Mouse (Mus musculus) c-Kit-positive CD71-negative TER-119-negative erythroid progenitor cells, embryonic 14.5 days (primary cell): ENCODE measurements around the gene Mxd1.

Experiments
- DNase-seq: peaks from one replicate; pipeline ENCODE4 v3.0.0-alpha.2; 2013; ENCODE audit warnings: low read depth

Mxd1 gene

DNA sequence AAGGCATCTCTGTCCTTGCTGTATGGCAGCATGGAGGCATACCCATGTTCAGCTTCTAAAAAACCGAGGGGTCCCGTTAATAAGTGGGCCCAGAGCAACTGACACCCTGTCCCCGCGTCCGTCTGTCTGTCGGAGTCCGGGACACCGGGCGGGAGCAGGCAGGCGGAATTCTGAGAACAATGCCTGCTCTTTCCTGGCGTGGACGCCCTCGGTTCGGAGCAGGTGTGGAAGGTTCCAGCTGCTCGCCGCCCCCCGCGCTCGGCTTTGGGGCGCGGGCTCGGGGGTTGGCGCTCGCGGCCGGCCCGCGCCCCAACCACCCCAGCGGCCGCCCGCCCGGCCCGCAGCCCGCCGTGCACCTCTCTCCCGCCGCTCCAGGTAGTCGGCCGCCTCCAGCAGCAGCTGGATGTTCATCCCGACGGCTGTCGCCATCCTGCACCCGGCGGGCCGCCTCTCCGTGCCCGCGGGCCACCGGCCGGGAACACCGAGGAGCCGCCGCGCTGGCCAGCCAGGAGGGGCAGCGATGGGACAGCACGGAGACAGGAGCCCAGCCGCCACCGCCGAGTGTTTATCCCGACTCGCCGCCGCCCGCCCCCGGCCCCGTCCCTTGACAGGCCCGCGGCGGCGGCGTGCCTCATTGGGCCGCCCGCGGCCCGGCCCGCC is at the start of gene Mxd1:
Mxd1 (minus strand) TSS at position 582 of the 660 bp plus-strand sequence.
- DNase-seq = no peak

DNA sequence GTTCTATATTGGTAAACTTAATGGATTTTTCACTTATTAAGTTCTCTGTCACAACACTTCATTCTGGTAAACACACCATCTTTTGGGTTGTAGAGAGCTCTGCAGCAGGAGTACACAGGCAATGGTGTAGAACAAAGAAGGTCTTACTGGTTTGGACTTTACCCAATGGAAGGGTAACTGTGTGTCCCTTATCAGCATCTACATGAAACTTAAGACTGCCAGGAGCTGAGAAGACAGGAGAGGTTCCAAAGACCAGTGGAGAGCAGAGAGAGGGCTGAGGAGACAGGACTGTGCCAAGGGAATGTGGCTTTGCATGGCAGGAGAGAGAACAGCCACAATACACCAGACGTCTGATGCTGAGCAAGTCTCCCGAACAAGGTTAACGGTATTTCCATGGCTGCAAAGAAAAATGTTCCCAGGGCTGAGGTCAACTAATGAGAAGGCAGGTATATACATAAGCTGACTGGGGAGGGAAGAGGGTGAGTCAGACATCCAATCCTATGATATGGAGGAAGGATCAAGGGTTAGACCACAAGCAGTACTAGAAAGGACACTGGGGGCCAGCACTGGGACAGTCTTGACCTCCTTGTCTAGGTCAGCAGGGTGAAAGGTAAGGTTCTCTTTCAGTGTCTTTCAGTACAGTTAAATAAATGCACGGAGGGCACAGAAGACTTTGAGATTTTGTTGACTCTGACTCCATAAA is 39.3 kb upstream of the Mxd1 start:
- no peak for DNase-seq

DNA sequence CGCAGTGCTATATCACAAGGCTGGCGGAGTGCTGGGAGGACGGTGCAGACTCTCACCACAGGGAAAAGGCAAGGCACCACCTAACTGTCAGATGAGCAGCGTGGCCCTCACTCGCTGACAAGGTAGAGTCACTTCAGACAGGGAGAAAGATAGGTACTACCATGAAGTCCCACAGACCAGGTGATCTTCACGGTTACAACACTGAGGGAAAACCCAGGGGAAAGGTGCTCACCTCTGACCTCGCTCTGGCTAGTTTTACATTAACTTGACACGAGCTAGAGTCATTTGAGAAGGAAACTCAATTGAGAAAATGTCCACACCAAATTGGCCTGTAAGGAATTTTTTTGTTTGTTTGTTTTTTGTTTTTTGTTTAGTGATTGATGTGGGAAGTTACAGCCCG is 33.6 kb upstream of the Mxd1 start:
- DNase-seq = no peak

DNA sequence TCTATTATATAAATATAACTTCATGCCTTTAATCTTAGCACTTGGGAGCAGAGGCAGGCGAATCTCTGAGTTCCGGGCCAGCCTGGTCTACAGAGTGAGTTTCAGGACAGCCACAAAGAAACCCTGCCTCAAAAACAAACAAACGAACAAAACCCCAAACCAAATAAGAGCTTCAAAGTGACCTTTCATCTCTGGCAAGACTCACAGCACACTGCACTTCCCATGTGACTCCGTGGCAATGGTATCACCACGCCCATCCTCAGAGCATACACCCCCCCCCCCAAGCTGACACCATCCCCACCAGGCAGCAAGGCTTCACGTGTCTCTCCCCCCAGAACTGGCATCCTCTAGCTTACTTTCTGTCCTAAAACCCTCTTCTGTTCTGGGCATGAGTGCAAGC is 28.9 kb upstream of the Mxd1 start:
- DNase-seq = no peak

DNA sequence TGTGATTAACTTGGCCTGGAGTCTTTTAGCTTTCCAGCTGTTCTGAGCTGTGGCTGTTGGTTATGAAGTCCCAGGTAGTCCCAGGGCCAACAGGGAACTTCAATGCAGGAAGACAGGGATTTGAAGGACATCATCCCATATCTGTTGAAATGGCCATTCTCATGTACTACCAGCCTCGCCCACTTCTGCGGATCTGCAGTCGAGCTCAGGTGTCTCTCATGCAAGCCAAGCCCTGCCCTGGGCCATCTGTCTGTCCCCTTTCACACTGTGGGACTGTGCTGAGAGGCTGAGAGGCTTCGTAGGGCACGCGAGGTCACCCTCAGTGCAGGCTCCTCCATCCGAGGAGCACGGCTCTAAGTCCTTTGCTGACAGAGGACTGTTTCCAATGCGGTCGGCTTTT is 27.3 kb upstream of the Mxd1 start:
- no peak for DNase-seq

DNA sequence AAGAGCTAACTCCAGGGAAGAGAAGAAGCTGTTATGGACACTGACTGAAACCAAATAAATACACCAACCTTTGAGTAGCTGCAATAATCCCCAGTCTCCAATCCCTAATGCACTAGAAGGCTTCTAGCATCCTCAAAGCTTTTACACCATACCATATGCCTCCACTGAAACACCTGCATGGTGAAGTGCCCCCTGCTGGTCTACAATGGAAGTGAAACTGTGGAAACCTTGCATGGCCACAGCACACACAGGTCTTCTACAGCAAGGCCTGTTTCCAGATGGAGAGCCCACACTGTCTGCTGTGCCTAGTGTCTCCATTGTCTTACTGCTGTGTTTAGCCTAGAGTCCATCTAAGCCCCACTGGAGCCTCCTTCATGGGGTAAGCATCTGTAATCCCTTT is 25.5 kb upstream of the Mxd1 start:
- DNase-seq = peak; percentile 75

DNA sequence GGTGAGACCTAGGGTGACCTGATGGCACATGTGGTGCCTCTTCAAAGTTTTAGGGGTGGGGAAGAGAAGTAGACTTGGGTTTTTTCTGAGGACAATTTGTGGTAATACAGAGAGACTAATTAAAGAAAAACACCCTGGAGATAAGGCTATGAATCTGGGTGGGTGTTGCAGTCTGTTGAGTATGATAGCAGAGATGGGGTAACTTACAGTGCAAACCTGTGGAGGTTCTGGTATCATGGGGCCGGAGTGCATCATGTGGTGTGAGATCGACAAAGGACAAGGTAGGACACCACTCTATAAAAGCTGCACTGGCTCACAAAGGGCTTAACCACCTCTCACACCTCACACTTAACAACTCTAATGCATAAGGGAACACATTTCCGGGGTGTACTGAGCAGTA is 20.7 kb upstream of the Mxd1 start:
- no peak for DNase-seq

DNA sequence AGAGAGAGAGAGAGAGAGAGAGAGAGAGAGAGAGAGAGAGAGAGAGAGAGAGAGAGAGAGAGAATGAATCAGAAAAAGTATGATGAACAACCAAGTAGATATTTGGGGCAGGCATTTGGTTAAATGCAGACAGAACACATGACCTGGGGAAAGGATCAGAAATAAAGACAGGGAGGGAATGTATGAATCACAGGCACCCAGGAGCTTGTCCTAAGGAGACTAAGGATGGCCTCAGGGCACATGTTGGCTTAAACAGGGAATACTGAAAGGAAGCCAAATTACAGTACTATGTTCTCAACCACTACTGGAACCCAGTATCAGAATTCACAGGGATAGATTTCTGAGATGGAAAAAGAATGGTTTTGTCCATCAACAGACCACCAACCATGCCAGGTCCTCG is 18.0 kb upstream of the Mxd1 start:
- DNase-seq = no peak

DNA sequence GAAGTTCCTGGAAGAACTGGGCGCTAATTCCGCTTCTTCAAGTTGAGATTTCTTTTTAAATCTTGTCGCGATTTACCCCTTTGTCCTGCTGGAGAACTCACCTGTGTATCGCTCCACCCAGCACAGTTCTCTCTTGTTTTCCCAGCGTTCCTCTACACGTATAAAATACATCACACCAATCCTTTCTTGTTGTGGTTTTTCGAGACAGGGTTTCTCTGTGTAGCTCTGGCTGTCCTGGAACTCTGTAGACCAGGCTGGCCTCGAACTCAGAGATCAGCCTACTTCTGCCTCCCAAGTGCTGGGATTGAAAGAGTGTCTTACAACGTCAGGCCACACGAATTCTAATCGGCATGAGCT is 15.7 kb upstream of the Mxd1 start:
- DNase-seq = no peak

DNA sequence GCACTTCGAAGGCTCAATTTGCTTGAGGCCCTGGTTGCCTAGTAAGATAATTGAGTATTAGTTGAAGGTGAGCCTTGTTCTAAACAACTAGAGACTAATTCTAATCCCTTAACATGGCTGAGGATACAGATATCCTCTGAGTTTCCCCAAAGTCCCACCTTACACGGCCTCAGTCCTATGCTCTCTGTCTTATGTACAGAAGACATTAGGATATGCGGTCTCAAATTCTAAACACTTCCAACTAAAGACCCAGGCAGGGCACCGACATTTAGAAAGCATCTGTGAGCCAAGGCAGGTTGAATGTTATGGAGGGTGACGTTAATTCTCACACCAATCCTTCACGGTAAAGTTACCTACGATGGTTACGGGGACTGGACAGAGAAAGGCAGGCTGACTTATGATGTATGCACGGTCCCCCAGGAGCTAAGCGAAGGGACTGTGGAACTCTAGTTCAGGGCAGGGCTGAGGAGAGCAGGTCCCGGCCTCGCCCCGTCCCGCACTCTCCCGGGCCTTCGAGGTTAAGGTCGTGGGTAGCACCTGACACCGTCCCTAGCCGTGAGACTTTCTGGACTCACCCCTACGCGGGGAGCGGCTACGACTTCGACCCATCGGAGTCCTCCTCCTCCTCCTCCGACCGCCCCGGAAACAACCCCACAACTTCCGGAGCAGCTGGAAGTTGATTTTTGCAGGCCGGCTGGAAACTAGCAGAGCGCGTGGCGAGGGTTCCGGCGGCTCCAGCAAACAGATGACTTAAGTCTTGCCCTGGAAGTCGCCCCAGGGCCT is 15.1 kb upstream of the Mxd1 start, which contains the start of gene Snrnp27:
Snrnp27 (minus strand) TSS at position 651 of the 783 bp plus-strand sequence.
- DNase-seq = peak; percentile 93

DNA sequence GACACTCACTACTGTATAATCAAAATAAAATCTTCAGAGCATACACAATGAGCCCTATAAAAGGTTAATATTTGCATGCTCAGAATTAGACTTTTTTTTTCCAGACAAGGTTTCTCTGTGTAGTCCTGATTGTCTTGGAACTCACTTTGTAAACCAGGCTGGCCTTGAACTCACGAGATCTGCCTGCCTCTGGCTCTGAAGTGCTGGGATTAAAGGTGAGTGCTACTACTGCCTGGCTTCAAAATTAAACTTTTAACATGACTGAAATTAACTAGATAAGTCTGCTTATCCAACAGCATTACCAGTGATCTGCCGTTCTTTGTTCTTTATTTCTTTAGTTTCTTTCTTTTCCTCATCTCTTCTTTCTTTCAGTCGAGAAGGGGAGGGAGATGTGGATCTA is 12.3 kb upstream of the Mxd1 start:
- DNase-seq = no peak

DNA sequence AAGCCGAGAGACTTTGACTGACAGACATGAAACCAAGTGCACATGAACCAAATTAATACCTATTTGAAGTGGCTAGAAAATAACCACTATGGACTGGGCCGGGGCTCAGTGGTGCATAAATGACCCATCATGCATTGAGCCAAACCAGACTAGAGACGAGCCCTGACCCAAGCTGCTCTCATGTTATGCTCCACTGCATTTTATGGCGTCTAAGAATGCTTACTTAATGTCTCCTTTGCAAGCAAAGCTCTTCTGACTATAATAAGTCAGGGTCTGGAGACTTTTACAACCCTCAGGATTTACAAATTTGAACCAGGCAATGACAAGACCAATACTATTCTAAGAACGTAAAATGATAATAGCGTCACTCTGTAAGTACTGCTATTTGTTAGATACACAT is 9.4 kb upstream of the Mxd1 start:
- DNase-seq = no peak

DNA sequence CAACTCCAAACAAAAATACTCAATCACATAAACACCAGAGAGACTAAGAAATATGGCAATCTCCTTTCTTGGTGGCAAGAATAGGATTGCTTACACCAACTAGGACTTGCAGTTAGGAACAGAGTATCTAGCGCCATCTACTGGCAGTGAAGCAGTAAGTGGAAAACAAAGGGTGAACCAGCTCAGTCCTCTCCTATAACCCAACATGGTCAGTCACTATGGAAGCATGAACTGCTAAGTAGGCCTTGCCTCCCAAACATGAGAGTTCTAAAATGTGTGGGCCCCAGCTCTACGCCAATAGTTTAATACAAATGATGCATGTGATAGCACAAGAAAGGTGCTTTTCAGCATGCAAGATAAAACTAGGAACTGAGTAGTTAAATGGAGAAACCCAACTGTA is 1.9 kb upstream of the Mxd1 start:
- DNase-seq = peak; percentile 68

DNA sequence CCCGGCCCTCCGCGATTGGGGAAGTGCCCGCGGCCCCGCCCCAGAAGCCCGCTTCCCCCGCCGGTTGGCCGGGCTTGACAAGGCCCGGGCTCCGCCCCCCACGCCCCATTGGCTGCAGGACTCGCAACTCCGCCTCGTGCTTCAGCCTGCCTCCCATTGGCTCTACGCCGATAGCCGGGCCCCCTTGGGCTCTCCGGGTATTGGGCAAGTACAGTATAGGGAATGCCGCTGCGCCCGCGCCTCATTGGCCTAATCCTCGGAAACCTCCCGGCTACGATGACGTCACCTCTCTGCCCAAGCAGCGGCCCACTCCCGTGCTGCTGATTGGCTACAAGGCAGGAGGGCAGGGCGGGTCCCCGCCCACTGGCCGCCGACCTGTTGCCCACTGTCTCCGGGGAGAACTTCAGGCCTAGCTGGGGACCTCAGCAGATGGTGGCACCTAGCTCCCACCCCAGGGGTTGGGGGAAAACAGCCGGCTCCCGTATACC is 323 bp upstream of the Mxd1 start:
- peak; percentile 99 for DNase-seq

DNA sequence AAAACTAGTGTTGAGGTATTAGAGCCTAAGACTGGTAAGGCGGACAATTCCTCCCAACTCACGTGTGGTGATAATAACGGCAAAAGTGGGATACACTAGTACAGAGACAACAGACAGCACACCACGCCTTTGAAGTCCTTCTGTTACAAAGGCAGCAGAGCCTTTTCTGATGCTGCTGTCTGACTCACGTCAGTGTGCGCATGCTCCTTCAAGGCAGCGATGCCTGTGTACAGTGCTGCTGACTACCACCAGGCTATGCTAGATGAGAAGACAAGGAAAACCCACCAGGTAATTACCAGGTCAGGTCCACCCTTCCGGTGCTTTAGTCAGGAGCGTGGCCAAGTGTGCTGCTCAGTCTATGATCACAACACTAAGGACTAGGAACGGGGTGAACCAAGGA is 1.9 kb downstream of the Mxd1 start:
- no peak for DNase-seq

DNA sequence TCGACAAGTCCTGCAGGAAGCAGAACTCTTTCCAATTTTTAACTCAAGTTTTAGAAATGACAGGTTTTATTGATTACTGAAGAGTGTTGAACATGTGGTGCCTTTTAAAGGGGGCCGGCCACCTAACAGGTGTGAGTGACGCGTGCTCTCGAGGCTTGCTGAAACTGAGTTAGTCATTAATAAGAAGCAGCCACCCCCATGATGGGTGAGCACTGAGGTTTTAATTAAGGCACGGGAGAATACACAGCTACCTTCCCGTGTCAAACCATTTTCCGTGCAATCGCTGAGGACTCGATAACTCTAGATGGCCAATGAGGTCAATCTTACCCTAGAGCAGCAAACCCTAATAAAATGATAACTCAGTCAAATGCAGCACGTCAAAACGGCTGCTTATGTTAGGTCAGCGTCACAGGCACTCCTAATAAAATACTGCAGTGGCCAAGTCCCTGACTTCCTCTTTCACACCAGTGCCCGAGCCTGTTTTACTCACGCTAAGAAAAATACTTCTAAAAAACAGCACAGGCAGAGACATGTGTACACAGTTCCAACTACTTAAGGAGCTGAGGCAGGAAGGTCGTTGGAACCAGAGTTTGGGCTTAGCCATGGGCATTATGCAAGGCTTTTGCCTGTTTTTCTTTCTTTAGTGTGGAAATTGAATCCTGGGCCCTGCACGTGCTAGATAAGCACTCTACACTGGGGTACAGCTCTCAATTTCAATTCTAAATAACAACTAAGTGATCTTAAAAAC is 3.2 kb downstream of the Mxd1 start:
- no peak for DNase-seq

DNA sequence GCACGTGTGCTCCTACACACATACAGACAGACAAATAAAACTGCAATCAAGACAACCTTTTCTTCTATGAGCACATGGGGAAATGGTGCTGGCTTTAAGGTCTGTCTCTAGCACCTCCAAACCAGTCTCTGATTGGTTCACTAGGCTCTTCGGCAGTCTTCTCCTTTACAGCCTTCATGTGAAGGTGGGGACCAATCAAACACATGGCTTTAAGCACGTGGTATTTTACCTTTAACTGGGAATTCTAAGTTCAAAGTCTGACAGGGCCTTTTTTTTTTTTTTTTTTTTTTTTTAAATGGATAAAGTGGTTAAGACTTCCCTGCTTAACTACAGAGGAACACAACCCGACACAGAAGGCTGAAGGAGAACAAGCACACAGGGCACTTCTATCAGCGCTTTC is 3.9 kb downstream of the Mxd1 start:
- DNase-seq = no peak

DNA sequence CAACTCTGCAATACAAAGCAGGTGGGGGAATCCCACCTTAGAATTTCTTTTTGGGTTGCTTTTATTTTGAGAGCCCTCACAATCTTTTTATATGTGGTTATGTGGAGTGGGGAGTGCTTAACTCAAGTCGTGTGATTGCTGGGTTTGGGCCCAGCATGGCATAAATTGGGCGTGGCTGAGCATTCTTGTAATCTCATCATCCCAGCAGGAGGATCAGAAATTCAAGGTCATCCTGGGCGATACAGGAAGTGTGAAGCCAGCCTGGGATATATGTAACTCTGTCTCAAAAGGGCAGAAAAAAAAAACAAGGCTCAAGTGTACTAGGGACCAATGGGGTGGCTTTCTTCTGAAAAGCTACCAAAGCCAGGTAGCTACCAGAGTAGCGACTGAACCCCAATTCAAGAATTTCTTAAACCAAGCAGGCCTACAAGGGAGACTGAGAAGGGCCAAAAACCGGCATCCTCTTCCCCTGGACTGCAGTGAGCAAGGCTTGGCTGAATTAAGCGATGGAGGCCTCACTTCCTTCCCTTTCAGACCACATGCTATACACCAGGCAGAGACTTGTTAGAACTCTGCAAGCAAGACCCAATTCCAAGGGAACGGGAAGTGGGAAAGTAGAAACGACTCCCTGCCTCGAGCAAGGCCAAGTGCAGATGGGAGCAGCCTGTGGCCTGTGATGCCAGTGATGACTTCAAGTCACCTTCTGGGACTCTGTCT is 8.6 kb downstream of the Mxd1 start:
- no peak for DNase-seq

DNA sequence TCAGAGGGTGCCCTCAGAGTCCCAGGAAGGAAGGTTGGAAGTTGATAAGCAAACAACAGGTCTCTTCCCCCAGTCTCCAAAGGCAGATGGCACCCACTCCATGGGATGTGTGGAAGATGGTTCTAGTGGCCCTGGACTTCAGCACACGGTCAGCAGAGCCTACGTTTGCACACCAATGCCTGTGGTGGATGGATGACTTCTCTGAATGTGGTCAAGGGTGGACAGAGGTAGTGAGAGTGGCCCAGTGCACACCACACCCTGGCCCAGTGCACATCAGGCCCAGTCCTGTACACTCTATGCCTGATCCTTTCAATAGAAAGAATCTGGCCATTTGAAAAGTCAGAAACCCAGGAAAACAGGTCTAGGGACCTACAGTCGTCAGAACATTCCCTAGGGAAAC is 10.5 kb downstream of the Mxd1 start:
- no peak for DNase-seq

DNA sequence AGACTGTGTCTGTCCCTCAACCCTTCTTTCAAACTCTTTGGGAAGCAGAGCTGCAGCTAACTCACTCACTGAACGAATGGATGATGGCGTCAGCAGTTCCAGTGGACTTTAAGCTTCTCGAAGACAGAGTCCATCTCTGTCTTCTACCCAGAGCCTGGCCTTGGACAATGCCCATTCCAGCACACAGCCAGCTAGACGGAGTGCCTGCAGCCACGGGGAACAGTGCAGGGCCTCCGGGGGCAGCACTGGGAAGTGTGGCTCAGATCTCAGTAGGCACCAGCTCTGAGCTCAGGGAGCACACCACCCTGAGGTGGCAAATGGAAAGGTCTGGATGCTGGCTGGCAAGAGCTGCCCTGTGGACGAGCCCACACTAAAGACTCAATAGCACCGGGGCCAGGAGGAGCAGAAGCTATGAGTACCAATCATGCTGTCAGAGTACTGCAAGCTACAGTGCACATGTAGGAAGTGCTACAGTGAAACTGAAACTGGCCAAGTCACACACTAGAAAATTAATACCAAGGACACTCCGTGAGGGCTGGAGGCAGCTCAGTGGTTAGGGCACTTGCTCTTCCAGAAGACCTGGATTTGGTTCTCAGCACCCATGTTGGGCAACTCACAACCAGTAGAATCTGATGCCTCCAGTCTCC is 14.6 kb downstream of the Mxd1 start:
- DNase-seq = no peak

DNA sequence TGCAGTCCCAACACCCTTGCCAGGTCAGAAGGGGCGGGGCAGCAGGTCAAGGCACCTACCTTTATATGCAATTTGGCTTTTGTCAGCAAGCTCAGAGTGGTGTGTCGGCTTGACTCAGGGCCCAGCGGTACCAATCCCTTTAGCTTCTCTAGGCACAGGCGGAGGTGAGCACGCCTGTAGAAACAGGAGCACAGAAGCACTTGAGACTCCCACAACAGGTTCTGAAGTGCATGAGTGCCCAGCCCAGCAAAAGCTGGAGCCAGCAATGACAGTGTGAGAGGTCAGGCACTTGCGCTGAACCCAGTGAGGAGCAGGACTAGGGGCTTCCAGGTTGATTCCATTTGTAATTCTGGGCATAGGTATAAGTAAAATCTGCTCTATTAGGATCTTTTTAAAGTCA is 15.9 kb downstream of the Mxd1 start:
- DNase-seq = no peak
